Mouse (Mus musculus): ENCODE measurements at regions not wholly inside any gene's neighbourhood (a gene's known extent, or its start where the extent isn't known, plus 50 kb on each side); places are given as distances from the start of the nearest gene placed in this dataset.

GRCm38 (mm10) chr6:111917248-111917721 lies 356.3 kb upstream of the Lmcd1 start:
- Histone ChIP-seq H3K27ac (replicated peaks) (no peak overlapping the region), H3K9me3 (no peaks in the 10 kb centered on the region), H3K36me3 (replicated peaks) (no peaks in the 10 kb centered on the region), H3K4me3 (no peak overlapping the region), H3K27me3 (replicated peaks; ENCODE audit: low read depth, poor library complexity, severe bottlenecking) (no peaks in the 10 kb centered on the region), H3K4me1 (no peaks in the 10 kb centered on the region)
- DNase-seq (ENCODE audit: low spot score), result no peak
- WGBS, result 74% methylated on average over 6 of the region's 6 CpGs

GRCm38 (mm10) chr6:111917868-111918597 lies 355.5 kb upstream of the Lmcd1 start:
- Histone ChIP-seq H3K27me3 (replicated peaks; ENCODE audit: low read depth, poor library complexity, severe bottlenecking) (no peaks in the 10 kb centered on the region), H3K4me1 (no peaks in the 10 kb centered on the region), H3K36me3 (replicated peaks) (no peaks in the 10 kb centered on the region), H3K9me3 (no peaks in the 10 kb centered on the region), H3K27ac (replicated peaks) (no peak overlapping the region), H3K4me3 (no peak overlapping the region)
- WGBS, result 89% methylated on average over 3 of the region's 3 CpGs
- DNase-seq (ENCODE audit: low spot score), result no peak

GRCm38 (mm10) chr6:111932596-111932995 lies 341.0 kb upstream of the Lmcd1 start:
- DNase-seq (ENCODE audit: low spot score), result no peak
- H3K9me3 ChIP-seq, result no peaks in the 10 kb centered on the region
- no peak overlapping the region for H3K4me3 ChIP-seq
- no peaks in the 10 kb centered on the region for H3K27me3 ChIP-seq (replicated peaks; ENCODE audit: low read depth, poor library complexity, severe bottlenecking)
- no peak overlapping the region for H3K27ac ChIP-seq (replicated peaks)
- no peaks in the 10 kb centered on the region for H3K36me3 ChIP-seq (replicated peaks)
- no peaks in the 10 kb centered on the region for H3K4me1 ChIP-seq
- 95% methylated on average over 2 of the region's 2 CpGs for WGBS

GRCm38 (mm10) chr6:111954401-111954800 lies 319.2 kb upstream of the Lmcd1 start:
- WGBS, result 74% methylated on average over 1 of the region's 1 CpGs

GRCm38 (mm10) chr6:111965766-111966165 lies 307.8 kb upstream of the Lmcd1 start:
- Histone ChIP-seq H3K4me1 (no peaks in the 10 kb centered on the region), H3K4me3 (no peak overlapping the region), H3K9me3 (no peaks in the 10 kb centered on the region), H3K27ac (replicated peaks) (no peak overlapping the region), H3K27me3 (replicated peaks; ENCODE audit: low read depth, poor library complexity, severe bottlenecking) (no peaks in the 10 kb centered on the region), H3K36me3 (replicated peaks) (no peaks in the 10 kb centered on the region)
- 74% methylated on average over 3 of the region's 3 CpGs for WGBS
- DNase-seq (ENCODE audit: low spot score), result no peak

More at GRCm38 (mm10) chr6:111954401-111954800, 319.2 kb upstream of the Lmcd1 start:
- no peak for DNase-seq (ENCODE audit: low spot score)
- no peaks in the 10 kb centered on the region for H3K4me1 ChIP-seq
- H3K36me3 ChIP-seq (replicated peaks), result no peaks in the 10 kb centered on the region
- no peak overlapping the region for H3K27ac ChIP-seq (replicated peaks)
- no peaks in the 10 kb centered on the region for H3K27me3 ChIP-seq (replicated peaks; ENCODE audit: low read depth, poor library complexity, severe bottlenecking)
- no peaks in the 10 kb centered on the region for H3K9me3 ChIP-seq
- H3K4me3 ChIP-seq, result no peak overlapping the region

- no peaks in the 10 kb centered on the region for H3K9me3 ChIP-seq
- no peaks in the 10 kb centered on the region for H3K4me1 ChIP-seq
- DNase-seq (ENCODE audit: low spot score), result no peak
- no peak overlapping the region for H3K27ac ChIP-seq (replicated peaks)
- 87% methylated on average over 1 of the region's 1 CpGs for WGBS
- no peak overlapping the region for H3K4me3 ChIP-seq
- no peaks in the 10 kb centered on the region for H3K36me3 ChIP-seq (replicated peaks)
- no peaks in the 10 kb centered on the region for H3K27me3 ChIP-seq (replicated peaks; ENCODE audit: low read depth, poor library complexity, severe bottlenecking)
These were observed 288.1 kb upstream of the Lmcd1 start for GRCm38 (mm10) chr6:111985452-111985851.

GRCm38 (mm10) chr6:111995823-111996222 lies 277.7 kb upstream of the Lmcd1 start:
- H3K9me3 ChIP-seq, result no peaks in the 10 kb centered on the region
- H3K36me3 ChIP-seq (replicated peaks), result no peaks in the 10 kb centered on the region
- DNase-seq (ENCODE audit: low spot score), result no peak
- H3K4me3 ChIP-seq, result no peak overlapping the region
- no peaks in the 10 kb centered on the region for H3K27me3 ChIP-seq (replicated peaks; ENCODE audit: low read depth, poor library complexity, severe bottlenecking)
- no peak overlapping the region for H3K27ac ChIP-seq (replicated peaks)
- no peaks in the 10 kb centered on the region for H3K4me1 ChIP-seq
- 82% methylated on average over 3 of the region's 3 CpGs for WGBS

GRCm38 (mm10) chr6:112003784-112004471 lies 269.6 kb upstream of the Lmcd1 start:
- no peak for DNase-seq (ENCODE audit: low spot score)
- no peaks in the 10 kb centered on the region for H3K36me3 ChIP-seq (replicated peaks)
- no peaks in the 10 kb centered on the region for H3K4me1 ChIP-seq
- no peak overlapping the region for H3K4me3 ChIP-seq
- 93% methylated on average over 3 of the region's 3 CpGs for WGBS
- no peaks in the 10 kb centered on the region for H3K9me3 ChIP-seq
- no peaks in the 10 kb centered on the region for H3K27me3 ChIP-seq (replicated peaks; ENCODE audit: low read depth, poor library complexity, severe bottlenecking)
- H3K27ac ChIP-seq (replicated peaks), result no peak overlapping the region

- WGBS, result 66% methylated on average over 1 of the region's 1 CpGs
- H3K9me3 ChIP-seq, result no peaks in the 10 kb centered on the region
- H3K4me1 ChIP-seq, result no peaks in the 10 kb centered on the region
- no peak overlapping the region for H3K27ac ChIP-seq (replicated peaks)
- no peaks in the 10 kb centered on the region for H3K27me3 ChIP-seq (replicated peaks; ENCODE audit: low read depth, poor library complexity, severe bottlenecking)
- no peak for DNase-seq (ENCODE audit: low spot score)
- H3K4me3 ChIP-seq, result no peak overlapping the region
- H3K36me3 ChIP-seq (replicated peaks), result no peaks in the 10 kb centered on the region
These were observed 247.0 kb upstream of the Lmcd1 start for GRCm38 (mm10) chr6:112026261-112027205.

- Histone ChIP-seq H3K36me3 (replicated peaks) (no peaks in the 10 kb centered on the region), H3K27ac (replicated peaks) (no peak overlapping the region), H3K4me3 (no peak overlapping the region), H3K9me3 (no peaks in the 10 kb centered on the region), H3K4me1 (peaks cover 4% of the 10 kb centered on the region; the same call in 1 of the 2 replicates), H3K27me3 (replicated peaks; ENCODE audit: low read depth, poor library complexity, severe bottlenecking) (no peaks in the 10 kb centered on the region)
- no peak for DNase-seq (ENCODE audit: low spot score)
- WGBS, result 82% methylated on average over 6 of the region's 6 CpGs
These were observed 222.9 kb upstream of the Lmcd1 start for GRCm38 (mm10) chr6:112050548-112051184.

- H3K27ac ChIP-seq (replicated peaks), result no peak overlapping the region
- H3K4me1 ChIP-seq, result peaks cover 8% of the 10 kb centered on the region
- H3K36me3 ChIP-seq (replicated peaks), result no peaks in the 10 kb centered on the region
- WGBS, result 92% methylated on average over 6 of the region's 6 CpGs
- no peaks in the 10 kb centered on the region for H3K27me3 ChIP-seq (replicated peaks; ENCODE audit: low read depth, poor library complexity, severe bottlenecking)
- no peak for DNase-seq (ENCODE audit: low spot score)
- H3K4me3 ChIP-seq, result no peak overlapping the region
- no peaks in the 10 kb centered on the region for H3K9me3 ChIP-seq
These were observed 221.4 kb upstream of the Lmcd1 start for GRCm38 (mm10) chr6:112052193-112052592.

GRCm38 (mm10) chr6:112057895-112058294 lies 215.7 kb upstream of the Lmcd1 start:
- Histone ChIP-seq H3K9me3 (no peaks in the 10 kb centered on the region), H3K27ac (replicated peaks) (no peak overlapping the region), H3K4me1 (peaks cover 5% of the 10 kb centered on the region), H3K36me3 (replicated peaks) (no peaks in the 10 kb centered on the region), H3K27me3 (replicated peaks; ENCODE audit: low read depth, poor library complexity, severe bottlenecking) (no peaks in the 10 kb centered on the region), H3K4me3 (no peak overlapping the region)
- no peak for DNase-seq (ENCODE audit: low spot score)
- WGBS, result 65% methylated on average over 1 of the region's 1 CpGs

Data from embryonic facial prominence, embryonic 10.5 days (tissue).